Mouse (Mus musculus): ENCODE measurements around the gene Map4k4. TPM values are rescaled to one million over a fixed set of nuclear protein-coding genes. Genes with fewer than 3 reads are reported as not detected.
A peak's percentile ranks its signal among the peaks of the same experiment; 100 is the strongest.

Map4k4 gene
- total RNA-seq (2014; fragmentation: Nextera tagmentation) = 24.6 and 38.5 TPM in 2 replicates
- total RNA-seq (2017) = 58.2 and 64.7 TPM in 2 replicates

DNA sequence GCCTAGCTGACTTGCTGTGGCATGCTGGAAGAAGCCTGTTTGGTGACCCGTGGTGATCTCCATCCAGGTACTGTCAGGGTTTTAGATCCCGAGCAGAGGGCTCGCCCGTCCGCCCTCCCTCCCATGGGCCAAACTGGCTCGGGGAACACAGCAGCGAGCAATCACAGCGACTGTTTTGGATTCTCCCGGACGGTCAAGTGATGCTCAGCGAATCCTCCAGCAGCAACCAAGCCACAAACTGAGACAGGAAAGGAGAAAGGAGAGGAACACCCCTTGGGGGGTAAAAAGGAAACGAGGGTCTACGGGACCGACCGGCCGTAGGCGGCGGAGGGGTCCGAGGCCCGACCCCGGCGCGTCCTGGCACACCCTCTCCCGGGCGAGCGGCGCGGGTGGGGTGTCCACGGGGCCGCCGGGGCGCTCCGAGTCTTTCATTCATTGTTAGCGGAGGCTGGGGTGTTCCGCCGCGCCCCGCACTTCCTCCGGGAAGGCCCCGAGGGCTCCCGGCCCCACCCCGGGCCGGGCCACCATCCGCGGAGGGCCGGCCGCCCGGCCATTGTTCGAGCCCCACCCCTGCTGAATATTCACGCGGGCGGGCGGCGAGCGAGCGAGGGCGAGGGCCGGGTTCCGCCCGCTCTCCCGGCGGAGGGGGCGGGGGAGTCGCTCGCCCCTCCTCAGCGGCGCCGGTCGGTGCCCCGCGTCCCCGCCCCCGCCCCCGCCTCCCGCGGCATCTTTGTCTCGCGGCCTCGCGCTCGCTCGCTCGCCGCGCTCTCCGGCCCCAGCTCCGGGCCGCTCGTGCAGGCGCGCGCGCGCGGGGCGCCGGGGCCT, at the start of gene Map4k4:
Gene Map4k4, plus strand, starts transcription at position 733 of the 825 bp plus-strand sequence.
- peak; percentile 33 for ATAC-seq (replicated peaks; ENCODE audit: poor library complexity, severe bottlenecking)

- ATAC-seq (replicated peaks; ENCODE audit: poor library complexity, severe bottlenecking) = no peak
Measured at GRCm38 (mm10) chr1:39855949-39856348, 44.8 kb upstream of the Map4k4 start.

- ATAC-seq (replicated peaks; ENCODE audit: poor library complexity, severe bottlenecking) = no peak
Measured at GRCm38 (mm10) chr1:39856795-39857447, 43.8 kb upstream of the Map4k4 start.

- no peak for ATAC-seq (replicated peaks; ENCODE audit: poor library complexity, severe bottlenecking)
Measured at GRCm38 (mm10) chr1:39857448-39857820, 43.3 kb upstream of the Map4k4 start.

GRCm38 (mm10) chr1:39859213-39859612, 41.5 kb upstream of the Map4k4 start:
- no peak for ATAC-seq (replicated peaks; ENCODE audit: poor library complexity, severe bottlenecking)

GRCm38 (mm10) chr1:39866367-39867141, 34.2 kb upstream of the Map4k4 start:
- no peak for ATAC-seq (replicated peaks; ENCODE audit: poor library complexity, severe bottlenecking)

GRCm38 (mm10) chr1:39867142-39867525, 33.6 kb upstream of the Map4k4 start:
- ATAC-seq (replicated peaks; ENCODE audit: poor library complexity, severe bottlenecking) = no peak

DNA sequence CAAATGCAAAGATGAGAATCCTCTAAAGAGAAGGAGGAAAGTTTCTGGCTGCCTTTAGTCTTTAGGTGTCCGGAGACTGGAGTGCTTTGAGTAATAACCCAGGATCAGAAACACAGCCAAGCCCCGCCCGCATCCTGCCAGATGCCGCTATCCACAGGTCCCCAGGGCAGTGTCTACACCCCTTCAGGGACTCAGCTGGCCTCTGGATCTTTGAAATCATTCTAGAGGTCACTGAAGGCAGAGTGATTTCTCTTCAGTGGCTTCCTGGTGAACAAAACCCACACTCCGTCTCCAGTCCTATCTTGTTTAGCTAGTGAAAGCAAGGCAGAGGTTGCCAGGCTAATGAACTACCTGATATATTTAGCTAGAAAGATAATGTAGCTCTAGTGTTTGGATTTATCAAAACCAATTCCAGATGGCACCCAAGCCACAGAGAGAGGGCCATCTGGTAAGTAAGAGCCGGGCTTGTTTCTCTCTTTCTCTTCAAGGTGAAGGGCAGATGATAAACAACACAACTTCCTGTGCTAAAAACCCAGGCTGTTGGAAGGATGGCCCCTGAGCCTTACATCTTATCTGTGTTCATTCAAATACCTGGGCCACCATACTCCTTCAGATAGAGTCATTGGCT, 32.6 kb upstream of the Map4k4 start:
- no peak for ATAC-seq (replicated peaks; ENCODE audit: poor library complexity, severe bottlenecking)

DNA sequence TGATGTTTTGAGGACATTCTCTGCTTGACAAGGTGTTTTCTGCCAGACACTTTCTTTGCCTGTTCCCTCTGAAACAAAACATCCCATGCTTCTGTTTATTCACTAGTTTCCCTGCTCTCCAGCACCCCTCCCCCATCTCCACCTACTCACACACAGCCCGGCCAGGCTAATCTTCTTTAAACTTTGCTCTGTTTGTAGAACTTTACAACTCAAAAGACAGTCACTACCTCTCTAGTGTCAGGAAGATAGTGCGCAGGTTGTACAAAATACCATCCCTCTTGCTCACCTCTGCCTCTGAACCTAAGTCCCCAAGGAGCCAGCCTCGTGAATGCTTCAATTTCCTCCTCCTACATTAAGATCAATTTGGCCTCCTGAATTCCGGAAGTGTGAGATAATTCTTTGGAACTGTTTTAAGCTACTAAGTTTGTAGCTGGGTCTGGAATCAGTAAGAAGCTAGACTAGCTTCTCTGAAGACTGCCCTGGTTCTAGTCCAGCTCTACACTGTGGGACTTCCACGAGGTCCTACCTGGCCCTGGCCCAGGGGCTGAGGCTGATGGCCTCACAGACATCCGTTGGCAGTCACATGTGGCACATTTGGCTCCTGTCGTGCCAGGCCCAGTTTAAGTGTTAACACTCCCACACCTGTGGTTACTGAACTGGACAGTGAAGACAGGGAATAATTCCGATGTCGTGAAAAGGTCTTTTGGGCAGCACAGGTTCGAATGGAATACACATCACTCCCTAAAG, 31.7 kb upstream of the Map4k4 start:
- ATAC-seq (replicated peaks; ENCODE audit: poor library complexity, severe bottlenecking) = no peak

DNA sequence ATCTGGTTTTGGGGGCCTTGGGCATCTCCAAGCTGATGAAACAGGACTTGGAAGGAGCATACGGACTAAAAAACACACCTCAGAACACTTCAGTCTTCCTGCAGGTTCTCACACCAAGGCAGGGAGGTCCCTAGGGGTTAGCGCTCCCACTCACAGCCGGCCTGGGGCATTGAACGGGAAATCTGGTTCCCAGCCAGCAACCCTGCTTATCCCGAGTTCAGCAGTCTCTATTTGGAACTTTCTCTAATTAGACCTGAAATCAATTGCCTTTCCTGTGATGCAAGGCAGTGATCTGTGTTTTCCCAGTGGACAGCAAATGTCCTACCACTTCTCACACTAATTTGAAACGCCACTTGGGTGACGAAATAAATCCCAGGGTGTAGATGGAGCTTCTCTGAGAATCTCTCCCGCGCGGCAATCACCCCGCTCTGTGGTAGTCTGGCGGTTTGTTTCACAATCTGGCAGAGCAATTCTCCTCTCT, 31.0 kb upstream of the Map4k4 start:
- ATAC-seq (replicated peaks; ENCODE audit: poor library complexity, severe bottlenecking) = peak; percentile 63

- no peak for ATAC-seq (replicated peaks; ENCODE audit: poor library complexity, severe bottlenecking)
Measured at GRCm38 (mm10) chr1:39877981-39878380, 22.7 kb upstream of the Map4k4 start.

DNA sequence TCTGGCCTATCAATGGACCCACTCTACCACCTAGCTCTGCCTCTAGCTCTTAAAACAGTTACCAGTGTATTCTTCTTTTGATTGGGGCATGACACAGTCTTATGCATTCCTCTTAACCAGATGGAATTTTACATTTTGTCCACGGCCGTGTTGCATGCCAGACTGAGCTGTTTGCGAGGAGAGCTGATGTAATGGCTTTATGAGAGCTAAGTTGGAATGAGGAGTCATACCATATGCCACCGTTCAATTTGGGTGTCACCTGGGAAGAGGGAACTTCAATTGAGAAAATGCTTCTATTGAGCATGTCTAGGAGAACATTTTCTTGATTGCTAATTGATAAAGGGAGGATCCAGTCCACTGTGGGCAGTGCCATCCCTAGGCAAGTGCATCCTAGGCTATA, 18.2 kb upstream of the Map4k4 start:
- no peak for ATAC-seq (replicated peaks; ENCODE audit: poor library complexity, severe bottlenecking)

DNA sequence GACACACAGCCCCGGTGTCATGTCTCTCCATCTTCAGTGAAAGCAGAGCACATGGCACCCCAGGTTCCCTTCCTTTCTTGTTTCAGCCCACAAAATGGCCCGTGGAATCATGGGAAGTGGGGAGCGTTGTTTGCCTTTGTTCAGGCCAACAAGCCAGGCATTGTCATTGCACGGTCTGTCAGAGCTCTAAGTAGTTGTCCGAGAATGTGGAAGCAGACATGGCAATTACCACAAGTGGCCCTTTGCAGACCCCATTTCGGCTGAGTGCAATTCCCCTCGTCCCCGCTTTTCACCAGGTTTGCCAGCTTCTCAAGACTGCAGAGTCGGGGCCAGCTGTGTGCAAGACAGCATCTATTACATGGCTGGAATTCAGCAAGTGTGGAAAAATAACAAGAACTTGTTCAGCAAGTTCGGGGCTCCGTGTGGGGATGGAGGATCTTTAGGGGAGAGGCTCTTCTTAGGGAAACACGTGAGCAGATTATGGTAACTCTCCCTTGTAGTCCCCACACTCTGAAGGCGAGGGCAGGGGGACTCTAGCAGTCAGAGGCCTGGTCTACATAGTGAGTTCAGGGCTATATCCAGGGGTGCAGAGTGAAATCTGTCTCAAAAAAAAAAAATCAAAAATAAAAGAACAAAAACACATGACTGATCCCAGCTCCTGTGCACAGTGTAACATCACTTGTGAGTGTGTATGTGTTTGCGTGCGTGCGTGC, 15.8 kb upstream of the Map4k4 start:
- ATAC-seq (replicated peaks; ENCODE audit: poor library complexity, severe bottlenecking) = no peak

DNA sequence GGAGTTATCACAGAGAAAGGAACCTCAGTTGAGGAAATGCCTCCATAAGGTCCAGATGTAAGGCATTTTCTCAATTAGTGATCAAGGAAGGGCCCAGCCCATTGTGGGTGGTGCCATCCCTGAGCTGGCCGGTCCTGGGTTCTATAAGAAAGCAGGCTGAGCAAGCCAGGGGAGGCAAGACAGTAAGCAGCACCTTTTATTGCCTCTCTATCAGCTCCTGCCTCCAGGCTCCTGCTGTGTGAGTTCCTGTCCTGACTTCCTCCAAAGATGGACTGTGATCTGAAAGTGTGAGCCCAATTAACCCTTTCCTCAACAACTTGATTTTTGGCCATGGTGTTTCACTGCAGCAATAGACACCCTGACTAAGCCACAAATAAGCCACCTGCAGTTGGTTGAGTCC, 12.7 kb upstream of the Map4k4 start:
- no peak for ATAC-seq (replicated peaks; ENCODE audit: poor library complexity, severe bottlenecking)

GRCm38 (mm10) chr1:39889429-39889828, 11.3 kb upstream of the Map4k4 start:
- ATAC-seq (replicated peaks; ENCODE audit: poor library complexity, severe bottlenecking) = no peak

DNA sequence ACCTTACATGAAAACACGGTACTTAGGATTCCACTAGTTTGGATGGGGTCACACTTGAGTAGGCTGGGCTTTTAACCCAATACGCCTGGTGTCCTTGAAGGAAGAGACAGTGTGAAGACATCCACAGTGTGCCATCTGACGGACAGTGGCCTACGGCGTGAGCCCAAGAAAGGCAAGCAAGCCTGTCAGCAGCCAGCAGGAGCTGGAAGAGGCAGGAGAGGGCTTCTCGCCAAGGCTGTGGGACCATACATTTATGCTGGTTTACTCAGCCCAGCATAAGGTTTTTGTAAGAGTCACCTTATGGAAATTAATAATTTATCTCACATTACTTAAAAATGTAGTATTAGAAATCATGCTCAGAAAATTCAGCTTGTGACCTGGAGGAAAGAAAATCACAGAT, 10.7 kb upstream of the Map4k4 start:
- no peak for ATAC-seq (replicated peaks; ENCODE audit: poor library complexity, severe bottlenecking)

- ATAC-seq (replicated peaks; ENCODE audit: poor library complexity, severe bottlenecking) = peak; percentile 37
Measured at GRCm38 (mm10) chr1:39893153-39893880, 7.4 kb upstream of the Map4k4 start.

DNA sequence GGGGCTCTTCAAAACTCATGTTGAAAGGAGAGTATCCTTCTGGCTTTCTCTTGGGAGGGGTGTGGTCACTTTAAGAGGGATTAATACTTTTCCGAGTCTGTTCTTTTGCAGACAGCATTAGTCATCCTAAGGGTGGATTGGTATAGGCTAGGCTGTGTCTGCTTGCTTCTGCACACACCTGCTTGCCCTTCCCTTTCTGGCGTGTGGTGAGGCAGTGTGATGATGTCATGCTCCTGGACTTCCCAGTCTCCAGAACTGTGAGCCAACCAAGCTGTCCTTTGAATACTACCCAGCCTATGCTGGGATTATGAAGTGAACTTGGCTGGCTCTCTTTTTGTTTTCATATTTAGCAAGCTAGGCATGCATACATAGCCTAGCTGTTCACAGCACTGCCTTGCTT, 5.6 kb upstream of the Map4k4 start:
- ATAC-seq (replicated peaks; ENCODE audit: poor library complexity, severe bottlenecking) = peak; percentile 23
